ENCODE assay signal across 18 mouse cellular contexts in genomic region chr9:7983665-7984064, GRCm38 (mm10). TPM values are rescaled to one million over a fixed set of nuclear protein-coding genes. Genes with fewer than 3 reads are reported as not detected.
DNase-seq lines count a peak whose midpoint lies in the region; ATAC-seq and TF ChIP-seq lines count a peak whose summit lies in the region.
"Had no signal": no experiment of that assay in that cellular context is flagged by ENCODE, and none has a peak within 500 bp of the region (broad histone marks: within the 10 kb centered on the region; RNA-seq: fewer than 3 reads in every experiment).

No protein-coding gene starts in this region.

- no peak overlapping the region for H3K4me3 ChIP-seq in heart, adult 2 months
- H3K4me3 ChIP-seq in heart, embryonic 12.5 days = no peak overlapping the region
- no peak overlapping the region for H3K4me3 ChIP-seq in myocyte
- no peak overlapping the region for H3K4me3 ChIP-seq in forebrain, postnatal 0 days (ENCODE audit: low read depth, low read length)
- H3K4me3 ChIP-seq: embryonic facial prominence, embryonic 12.5 days; hindbrain, embryonic 12.5 days; intestine, embryonic 15.5 days; limb, embryonic 15.5 days; midbrain, embryonic 15.5 days; neural tube, embryonic 12.5 days had no signal

- H3K27me3 ChIP-seq in heart, adult 2 months (ENCODE audit: control insufficient read depth, insufficient read depth, low read length) = no peaks in the 10 kb centered on the region
- H3K27me3 ChIP-seq in heart, embryonic 12.5 days (replicated peaks) = no peaks in the 10 kb centered on the region
- no peaks in the 10 kb centered on the region for H3K27me3 ChIP-seq in myocyte (ENCODE audit: control insufficient read depth, insufficient read depth, insufficient read length)
- no peaks in the 10 kb centered on the region for H3K27me3 ChIP-seq in forebrain, postnatal 0 days (ENCODE audit: insufficient read depth, low read length)
- H3K27me3 ChIP-seq: embryonic facial prominence, embryonic 12.5 days; hindbrain, embryonic 12.5 days; intestine, embryonic 15.5 days; limb, embryonic 15.5 days; midbrain, embryonic 15.5 days; neural tube, embryonic 12.5 days had no signal

- DNase-seq in heart, adult 2 months = peak in 1 of 2 experiments; percentile 36
- DNase-seq in heart, adult 8-10 months (ENCODE audit: low spot score) = no peak
- peak; percentile 90 for DNase-seq in R1 (ENCODE audit: low read depth, low spot score)
- no peak for DNase-seq in natural killer cell, adult 2 months (ENCODE audit: low spot score in 2 of 2)
- DNase-seq in forebrain, postnatal 0 days = no peak
- DNase-seq: cerebellum, adult 8-10 months; kidney, postnatal 10 days; lung, adult 18-20 months; thymus, postnatal 4 days had no signal

- peak overlapping the region; percentile 41 for H3K4me2 ChIP-seq in heart, embryonic 12.5 days
- H3K4me2 ChIP-seq in myocyte (ENCODE audit: low read depth) = peak overlapping the region; percentile 47
- no peak overlapping the region for H3K4me2 ChIP-seq in forebrain, postnatal 0 days (ENCODE audit: low read depth)
- H3K4me2 ChIP-seq: embryonic facial prominence, embryonic 12.5 days; hindbrain, embryonic 12.5 days; intestine, embryonic 15.5 days; limb, embryonic 15.5 days; midbrain, embryonic 15.5 days; neural tube, embryonic 12.5 days had no signal

- peaks cover 11% of the 10 kb centered on the region; the same call in 1 of the 2 replicates for H3K4me1 ChIP-seq in heart, adult 2 months (ENCODE audit: control insufficient read depth, insufficient read depth, low read length)
- H3K4me1 ChIP-seq in heart, embryonic 12.5 days (replicated peaks) = peaks cover 57% of the 10 kb centered on the region
- no peaks in the 10 kb centered on the region for H3K4me1 ChIP-seq in forebrain, postnatal 0 days (ENCODE audit: insufficient read depth)
- H3K4me1 ChIP-seq: embryonic facial prominence, embryonic 12.5 days; hindbrain, embryonic 12.5 days; limb, embryonic 15.5 days; midbrain, embryonic 15.5 days; neural tube, embryonic 12.5 days had no signal

- peak overlapping the region; percentile 77 for H3K27ac ChIP-seq in heart, adult 2 months
- H3K27ac ChIP-seq in heart, embryonic 12.5 days (ENCODE audit: poor library complexity, severe bottlenecking) = peak overlapping the region; percentile 92
- no peak overlapping the region for H3K27ac ChIP-seq in forebrain, postnatal 0 days (ENCODE audit: low read depth, low read length)
- H3K27ac ChIP-seq: embryonic facial prominence, embryonic 12.5 days; hindbrain, embryonic 12.5 days; intestine, embryonic 15.5 days; limb, embryonic 15.5 days; macrophage; midbrain, embryonic 15.5 days; neural tube, embryonic 12.5 days had no signal

- no peak for TF ChIP-seq POLR2A in heart, adult 2 months (IDR thresholded peaks at IDR 0.05; ENCODE audit: insufficient read depth, low read depth, low read length)
- no peak for TF ChIP-seq POLR2A in myocyte (IDR thresholded peaks at IDR 0.05; ENCODE audit: insufficient read length, low read depth)

- peaks cover 6% of the 10 kb centered on the region for H3K79me2 ChIP-seq in heart, adult 2 months (replicated peaks; ENCODE audit: control insufficient read depth, insufficient read depth, low read length)
- peaks cover 92% of the 10 kb centered on the region for H3K79me2 ChIP-seq in myocyte (ENCODE audit: control insufficient read depth, insufficient read depth)

- ATAC-seq in heart, embryonic 12.5 days (ENCODE audit: insufficient number of reproducible peaks, low FRiP score) = 0 out of 2 replicates have a peak, but pooled peaks have one; percentile 44
- no peak for ATAC-seq in forebrain, postnatal 0 days
- ATAC-seq: intestine, embryonic 15.5 days; midbrain, embryonic 15.5 days had no signal

- H3K9ac ChIP-seq in heart, adult 2 months (ENCODE audit: low read depth, low read length) = no peak overlapping the region
- H3K9ac ChIP-seq in heart, embryonic 12.5 days = 0 out of 2 replicates have a peak overlapping the region, but pooled peaks have one; percentile 23
- H3K9ac ChIP-seq in forebrain, postnatal 0 days = no peak overlapping the region
- H3K9ac ChIP-seq: embryonic facial prominence, embryonic 12.5 days; hindbrain, embryonic 12.5 days; intestine, embryonic 15.5 days; limb, embryonic 15.5 days; midbrain, embryonic 15.5 days; neural tube, embryonic 12.5 days had no signal

- 29% methylated on average over 2 of the region's 2 CpGs for WGBS in heart, adult 2 months
- 14% methylated on average over 2 of the region's 2 CpGs for WGBS in heart, embryonic 12.5 days
- WGBS in forebrain, postnatal 0 days = 10% methylated on average over 2 of the region's 2 CpGs

- no peak for TF ChIP-seq CTCF in heart, adult 2 months (IDR thresholded peaks at IDR 0.05)
- TF ChIP-seq CTCF in forebrain, postnatal 0 days (IDR thresholded peaks at IDR 0.05; ENCODE audit: low read depth) = no peak

- H3K9me3 ChIP-seq in heart, embryonic 12.5 days (replicated peaks) = no peaks in the 10 kb centered on the region
- no peaks in the 10 kb centered on the region for H3K9me3 ChIP-seq in forebrain, postnatal 0 days (ENCODE audit: low read length)
- H3K9me3 ChIP-seq: embryonic facial prominence, embryonic 12.5 days; hindbrain, embryonic 12.5 days; intestine, embryonic 15.5 days; limb, embryonic 15.5 days; midbrain, embryonic 15.5 days; neural tube, embryonic 12.5 days had no signal

- TF ChIP-seq EP300 in heart, adult 2 months (IDR thresholded peaks at IDR 0.05; ENCODE audit: insufficient read depth, low read depth, low read length) = 0 out of 2 replicates have a peak, but pooled peaks have one; percentile 38

- H3ac ChIP-seq in myocyte (ENCODE audit: control insufficient read depth, insufficient read length) = no peak overlapping the region

- intact Hi-C loops in heart, adult 2 months (cut with DNase I) = no loop called here

- peaks cover 54% of the 10 kb centered on the region for H3K36me3 ChIP-seq in heart, adult 2 months (ENCODE audit: control insufficient read depth, insufficient read depth, low read length)
- peaks cover 22% of the 10 kb centered on the region for H3K36me3 ChIP-seq in heart, embryonic 12.5 days
- H3K36me3 ChIP-seq in myocyte (ENCODE audit: control insufficient read depth, insufficient read depth) = peaks cover 9% of the 10 kb centered on the region
- H3K36me3 ChIP-seq in forebrain, postnatal 0 days (ENCODE audit: insufficient read depth) = no peaks in the 10 kb centered on the region
- H3K36me3 ChIP-seq: intestine, embryonic 15.5 days; midbrain, embryonic 15.5 days had no signal

TF ChIP-seq in myocyte, 11 proteins besides CTCF, POLR2A, EP300 and RAD21:
- TF ChIP-seq E2F4 (IDR thresholded peaks at IDR 0.05; ENCODE audit: insufficient read depth) = no peak
- TF ChIP-seq REST (IDR thresholded peaks at IDR 0.05; ENCODE audit: insufficient read depth, insufficient read length) = no peak
- no peak for TF ChIP-seq CEBPB (IDR thresholded peaks at IDR 0.05; ENCODE audit: insufficient read depth, poor library complexity, severe bottlenecking)
- no peak for TF ChIP-seq MYOD1 (IDR thresholded peaks at IDR 0.05; ENCODE audit: control insufficient read depth in 1 of 3, insufficient read length in 2 of 3, low read depth in 2 of 3)
- no peak for TF ChIP-seq TCF12 (IDR thresholded peaks at IDR 0.05; ENCODE audit: insufficient read depth, poor library complexity, severe bottlenecking)
- TF ChIP-seq TCF3 (IDR thresholded peaks at IDR 0.05; ENCODE audit: insufficient read length, low read depth) = no peak
- no peak for TF ChIP-seq MYOG (IDR thresholded peaks at IDR 0.05; ENCODE audit: control insufficient read depth in 1 of 3, insufficient read depth in 1 of 3, insufficient read length in 2 of 3, low read depth in 2 of 3)
- TF ChIP-seq SRF (IDR thresholded peaks at IDR 0.05; ENCODE audit: control insufficient read depth, insufficient read length, low read depth) = no peak
- no peak for TF ChIP-seq USF1 (IDR thresholded peaks at IDR 0.05; ENCODE audit: low read depth)
- TF ChIP-seq MAX (IDR thresholded peaks at IDR 0.05; ENCODE audit: low read depth) = no peak
- TF ChIP-seq POLR2AphosphoS2 (IDR thresholded peaks at IDR 0.05; ENCODE audit: insufficient read length, low read depth) = no peak

RNA-seq across cellular contexts. Expression of gene Yap1, which starts 20.7 kb away (rescaled TPM):
- total RNA-seq in heart, adult 2 months (2021) = 10 to 100 TPM; 70.7 to 71.9 TPM
- polyA plus RNA-seq in heart, adult 2 months (2012; rRNA removed) = 37.9 and 51.1 TPM in 2 replicates
- 10 to 100 TPM; 68.5 to 92.9 (median 77.7) TPM for total RNA-seq in heart, adult 8-10 months (2022)
- 37.6 and 39.7 TPM in 2 replicates for polyA plus RNA-seq in heart, embryonic 12.5 days (2016; fragmentation: Nextera tagmentation; extraction: Ambion mirVana)
- 27.5 TPM for polyA plus RNA-seq in myocyte (2012; fragmentation: generic; extraction: Trizol)
- 10.7 and 14.5 TPM in 2 replicates for total RNA-seq in forebrain, postnatal 0 days (2014; rRNA removed)
- 4.0 and 4.7 TPM in 2 replicates for polyA plus RNA-seq in forebrain, postnatal 0 days (2015; fragmentation: Nextera tagmentation; extraction: Ambion mirVana)

RNA-seq across cellular contexts. Expression of gene Cfap300, which starts 59.0 kb away (rescaled TPM):
- total RNA-seq in heart, adult 2 months (2021) = under 1 TPM; 0.55 to 0.70 TPM
- polyA plus RNA-seq in heart, adult 2 months (2012; rRNA removed) = 0.73 and 0.76 TPM in 2 replicates
- 1 to 10 TPM in 1 of 4 experiments, under 1 TPM in 3; 0.27 to 1.0 (median 0.89) TPM for total RNA-seq in heart, adult 8-10 months (2022)
- 7.4 TPM in 2 replicates for polyA plus RNA-seq in heart, embryonic 12.5 days (2016; fragmentation: Nextera tagmentation; extraction: Ambion mirVana)
- 0.84 TPM for polyA plus RNA-seq in myocyte (2012; fragmentation: generic; extraction: Trizol)
- 15.9 and 17.6 TPM in 2 replicates for total RNA-seq in forebrain, postnatal 0 days (2014; rRNA removed)
- 11.0 and 12.6 TPM in 2 replicates for polyA plus RNA-seq in forebrain, postnatal 0 days (2015; fragmentation: Nextera tagmentation; extraction: Ambion mirVana)
- polyA plus RNA-seq: macrophage had no signal
